Mouse (Mus musculus) liver, postnatal 0 days (tissue): ENCODE data around the gene Commd7.
"Not testable (repeated sequence)": the region's sequence is repeated elsewhere in the genome, so short reads cannot be mapped to it uniquely, and the experiment has no call there.

Experiments used
- CTCF ChIP-seq: sonication (generic); IDR thresholded peaks from 2 replicates; pipeline ENCODE4 v1.5.1; 2016; ENCODE audit warnings: antibody characterized with exemption, low read depth
- EP300 ChIP-seq: IDR thresholded peaks from 2 replicates; pipeline ENCODE4 v1.6.1; 2016; ENCODE audit warnings: antibody characterized with exemption, low read depth, mild to moderate bottlenecking

DNA sequence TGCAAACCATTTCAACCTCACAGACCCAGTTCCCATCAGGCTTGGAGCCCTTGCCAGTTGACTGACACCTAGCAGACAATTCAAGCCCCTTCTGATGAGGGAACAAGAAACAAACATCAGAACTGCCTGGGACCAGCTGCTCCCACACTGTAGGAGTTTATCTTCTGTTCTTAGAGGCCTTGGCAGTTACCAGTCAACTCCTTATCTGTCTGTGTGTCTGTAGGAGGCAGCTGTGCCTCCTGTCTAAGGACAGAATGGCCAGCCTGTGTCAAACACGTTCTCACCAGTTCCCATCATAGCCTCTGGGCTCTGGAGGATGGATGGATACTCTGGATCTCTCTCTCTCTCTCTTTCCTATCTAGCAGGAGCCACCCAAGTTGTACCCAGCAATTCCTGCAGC, 42.8 kb upstream of the Commd7 start:
- TF ChIP-seq CTCF, EP300: not testable (repeated sequence)
